Mouse (Mus musculus) kidney, embryonic 16.5 days (tissue): ENCODE measurements around the gene Atp5s. TPM values are rescaled to one million over a fixed set of nuclear protein-coding genes. Genes with fewer than 3 reads are reported as not detected.

Source experiments
- ATAC-seq: fragments of 200-750 bp; cut with Nextera tagmentation; 2 replicates; pipeline ENCODE4 v1.8.0; 2017; ENCODE audit warnings: moderate TSS enrichment; ENCODE audit not compliant: low FRiP score, low TSS enrichment
- H3K27ac ChIP-seq: fragments of 300-500 bp; sonication (generic); 2 replicates; pipeline ENCODE4 v1.5.1; 2014; ENCODE audit warnings: low read length
- H3K27me3 ChIP-seq: fragments of 300-500 bp; sonication (generic); 2 replicates; pipeline ENCODE4 v1.6.1; 2014; ENCODE audit warnings: low read length, control low read depth, mixed read lengths; ENCODE audit not compliant: insufficient read depth
- H3K36me3 ChIP-seq: fragments of 300-500 bp; sonication (generic); 2 replicates; pipeline ENCODE4 v1.6.1; 2014; ENCODE audit warnings: low read length, control low read depth, mixed read lengths; ENCODE audit not compliant: insufficient read depth
- H3K4me1 ChIP-seq: fragments of 300-500 bp; sonication (generic); 2 replicates; pipeline ENCODE4 v1.6.1; 2014; ENCODE audit warnings: low read length, control low read depth, mixed read lengths; ENCODE audit not compliant: insufficient read depth
- H3K4me2 ChIP-seq: fragments of 300-500 bp; sonication (generic); replicated peaks from 2 replicates; pipeline ENCODE4 v1.6.1; 2014; ENCODE audit warnings: low read depth, low read length
- H3K4me3 ChIP-seq: fragments of 300-500 bp; sonication (generic); 2 replicates; pipeline ENCODE4 v1.5.1; 2014; ENCODE audit warnings: mild to moderate bottlenecking, low read length
- H3K9ac ChIP-seq: fragments of 300-500 bp; sonication (generic); replicated peaks from 2 replicates; pipeline ENCODE4 v1.6.1; 2014; ENCODE audit warnings: low read length
- H3K9me3 ChIP-seq: fragments of 300-500 bp; sonication (generic); 2 replicates; pipeline ENCODE4 v1.6.1; 2016; ENCODE audit warnings: low read length, control low read depth
- WGBS: fragments of 180-500 bp; shearing (Covaris S2); extraction: QIAGEN DNeasy Blood & Tissue Kit; methylation state at CpG from one replicate; pipeline ENCODE4 v1.1.7; 2014; 5-methylcytosine and 5-hydroxymethylcytosine counted together
- polyA plus RNA-seq: library from polyadenylated mRNA; unstranded; fragments of >200 nt; fragmentation: Nextera tagmentation; extraction: Ambion mirVana; gene quantifications from 2 replicates; pipeline ENCODE4 v1.2.1, GENCODE M21; 2015

Gene Atp5s
- polyA plus RNA-seq, 1 experiment from 2014 or later, result 33.5 TPM

- no peaks in the 10 kb centered on the region for H3K9me3 ChIP-seq
- H3K27ac ChIP-seq, result no peak overlapping the region
- no peaks in the 10 kb centered on the region for H3K36me3 ChIP-seq
- peaks cover 4% of the 10 kb centered on the region; the same call in 1 of the 2 replicates for H3K4me1 ChIP-seq
- no peaks in the 10 kb centered on the region for H3K27me3 ChIP-seq
- WGBS, result 89% methylated on average over 1 of the region's 1 CpGs
- no peak overlapping the region for H3K9ac ChIP-seq
- no peak overlapping the region for H3K4me2 ChIP-seq
- no peak for ATAC-seq
- no peak overlapping the region for H3K4me3 ChIP-seq
These were observed 5.6 kb downstream of the Atp5s start for GRCm38 (mm10) chr12:69730306-69730705.

- H3K9me3 ChIP-seq, result no peaks in the 10 kb centered on the region
- no peak overlapping the region for H3K4me2 ChIP-seq
- H3K4me1 ChIP-seq, result no peaks in the 10 kb centered on the region
- no peaks in the 10 kb centered on the region for H3K36me3 ChIP-seq
- 33% methylated on average over 5 of the region's 5 CpGs for WGBS
- H3K27me3 ChIP-seq, result no peaks in the 10 kb centered on the region
- no peak for ATAC-seq
- no peak overlapping the region for H3K27ac ChIP-seq
- H3K9ac ChIP-seq, result no peak overlapping the region
- H3K4me3 ChIP-seq, result no peak overlapping the region
These were observed 7.5 kb downstream of the Atp5s start for GRCm38 (mm10) chr12:69732221-69732620.

- H3K36me3 ChIP-seq, result no peaks in the 10 kb centered on the region
- H3K4me2 ChIP-seq, result no peak overlapping the region
- no peak overlapping the region for H3K27ac ChIP-seq
- 0% methylated on average over 2 of the region's 2 CpGs for WGBS
- H3K4me3 ChIP-seq, result no peak overlapping the region
- H3K9ac ChIP-seq, result no peak overlapping the region
- H3K9me3 ChIP-seq, result no peaks in the 10 kb centered on the region
- no peaks in the 10 kb centered on the region for H3K27me3 ChIP-seq
- ATAC-seq, result peak; percentile 59; the same call in 1 of the 2 replicates
- no peaks in the 10 kb centered on the region for H3K4me1 ChIP-seq
These were observed 8.8 kb downstream of the Atp5s start for GRCm38 (mm10) chr12:69733518-69733917.

- Histone ChIP-seq H3K27ac (no peak overlapping the region), H3K27me3 (no peaks in the 10 kb centered on the region), H3K36me3 (no peaks in the 10 kb centered on the region), H3K4me3 (no peak overlapping the region), H3K4me1 (no peaks in the 10 kb centered on the region), H3K9me3 (no peaks in the 10 kb centered on the region), H3K9ac (no peak overlapping the region), H3K4me2 (no peak overlapping the region)
- 0 out of 2 replicates have a peak, but pooled peaks have one; percentile 19 for ATAC-seq
- 83% methylated on average over 3 of the region's 3 CpGs for WGBS
These were observed 9.2 kb downstream of the Atp5s start for GRCm38 (mm10) chr12:69733923-69734322.

- Histone ChIP-seq H3K4me2 (no peak overlapping the region), H3K27ac (no peak overlapping the region), H3K4me3 (no peak overlapping the region), H3K4me1 (no peaks in the 10 kb centered on the region), H3K36me3 (0 out of 2 replicates have a peak, but pooled peaks cover 5% of the 10 kb centered on the region), H3K27me3 (no peaks in the 10 kb centered on the region), H3K9ac (no peak overlapping the region), H3K9me3 (no peaks in the 10 kb centered on the region)
- 88% methylated on average over 5 of the region's 5 CpGs for WGBS
- no peak for ATAC-seq
These were observed 17.2 kb downstream of the Atp5s start for GRCm38 (mm10) chr12:69741965-69742364.

- Histone ChIP-seq H3K27ac (no peak overlapping the region), H3K27me3 (no peaks in the 10 kb centered on the region), H3K4me3 (no peak overlapping the region), H3K4me2 (no peak overlapping the region), H3K9ac (no peak overlapping the region), H3K4me1 (no peaks in the 10 kb centered on the region), H3K9me3 (no peaks in the 10 kb centered on the region), H3K36me3 (peaks cover 8% of the 10 kb centered on the region; the same call in 1 of the 2 replicates)
- ATAC-seq, result no peak
- WGBS, result 79% methylated on average over 5 of the region's 5 CpGs
These were observed 19.4 kb downstream of the Atp5s start for GRCm38 (mm10) chr12:69744138-69744537.

GRCm38 (mm10) chr12:69751864-69752341 lies 27.2 kb downstream of the Atp5s start:
- Histone ChIP-seq H3K4me2 (no peak overlapping the region), H3K4me3 (no peak overlapping the region), H3K4me1 (peaks cover 13% of the 10 kb centered on the region), H3K27ac (peak overlapping the region; percentile 82), H3K27me3 (no peaks in the 10 kb centered on the region), H3K9ac (0 out of 2 replicates have a peak overlapping the region, but pooled peaks have one; percentile 13), H3K9me3 (no peaks in the 10 kb centered on the region), H3K36me3 (peaks cover 7% of the 10 kb centered on the region; the same call in 1 of the 2 replicates)
- 12% methylated on average over 10 of the region's 10 CpGs for WGBS
- ATAC-seq, result peak; percentile 82

- Histone ChIP-seq H3K36me3 (0 out of 2 replicates have a peak, but pooled peaks cover 4% of the 10 kb centered on the region), H3K27ac (no peak overlapping the region), H3K27me3 (no peaks in the 10 kb centered on the region), H3K4me1 (peaks cover 24% of the 10 kb centered on the region), H3K4me2 (no peak overlapping the region), H3K4me3 (no peak overlapping the region), H3K9ac (no peak overlapping the region), H3K9me3 (no peaks in the 10 kb centered on the region)
- ATAC-seq, result no peak
- WGBS, result 81% methylated on average over 5 of the region's 5 CpGs
These were observed 29.2 kb downstream of the Atp5s start for GRCm38 (mm10) chr12:69753936-69754335.

- WGBS, result 78% methylated on average over 5 of the region's 5 CpGs
These were observed 31.3 kb downstream of the Atp5s start for GRCm38 (mm10) chr12:69756015-69756414.

GRCm38 (mm10) chr12:69757418-69758141 lies 32.8 kb downstream of the Atp5s start:
- Histone ChIP-seq H3K9me3 (no peaks in the 10 kb centered on the region), H3K27ac (peak overlapping the region; percentile 78), H3K9ac (peak overlapping the region; percentile 41), H3K4me2 (peak overlapping the region; percentile 56), H3K4me1 (peaks cover 27% of the 10 kb centered on the region), H3K27me3 (no peaks in the 10 kb centered on the region), H3K36me3 (no peaks in the 10 kb centered on the region; the same call in 1 of the 2 replicates), H3K4me3 (peak overlapping the region; percentile 24)
- peak; percentile 93 for ATAC-seq
- WGBS, result 5% methylated on average over 22 of the region's 22 CpGs

More at GRCm38 (mm10) chr12:69756015-69756414, 31.3 kb downstream of the Atp5s start:
- H3K36me3 ChIP-seq, result no peaks in the 10 kb centered on the region
- H3K9ac ChIP-seq, result no peak overlapping the region
- ATAC-seq, result no peak
- no peaks in the 10 kb centered on the region for H3K27me3 ChIP-seq
- no peak overlapping the region for H3K27ac ChIP-seq
- H3K4me2 ChIP-seq, result no peak overlapping the region
- H3K9me3 ChIP-seq, result no peaks in the 10 kb centered on the region
- H3K4me1 ChIP-seq, result peaks cover 39% of the 10 kb centered on the region
- H3K4me3 ChIP-seq, result no peak overlapping the region
